Mouse (Mus musculus): ENCODE data around the gene Cnnm2. TPM values are rescaled to one million over a fixed set of nuclear protein-coding genes. Genes with fewer than 3 reads are reported as not detected.

Gene Cnnm2
- polyA plus RNA-seq, 1 experiment from 2014 or later: 6.5 TPM

- H3K27me3 ChIP-seq (replicated peaks; ENCODE audit: control insufficient read depth, insufficient read depth, low read length): no peaks in the 10 kb centered on the region
- H3K4me3 ChIP-seq (ENCODE audit: low read depth, low read length): no peak overlapping the region
- H3K36me3 ChIP-seq (ENCODE audit: control insufficient read depth, insufficient read depth): peaks cover 29% of the 10 kb centered on the region
- TF ChIP-seq CTCF (IDR thresholded peaks at IDR 0.05; ENCODE audit: low read depth): no peak
- H3K27ac ChIP-seq (ENCODE audit: low read depth, low read length): no peak overlapping the region
- no peak overlapping the region for H3K9ac ChIP-seq (ENCODE audit: low read depth, low read length)
- H3K4me1 ChIP-seq (replicated peaks; ENCODE audit: control insufficient read depth, insufficient read depth, low read length): no peaks in the 10 kb centered on the region
- H3K9me3 ChIP-seq (ENCODE audit: control insufficient read depth): no peaks in the 10 kb centered on the region
- WGBS: 45% methylated on average over 5 of the region's 5 CpGs
- ATAC-seq: 0 out of 2 replicates have a peak, but pooled peaks have one; percentile 13
- H3K4me2 ChIP-seq (replicated peaks; ENCODE audit: low read depth): no peak overlapping the region
Observed at GRCm38 (mm10) chr19:46735241-46735640, 26.2 kb upstream of the Cnnm2 start.

- Histone ChIP-seq H3K4me2 (replicated peaks; ENCODE audit: low read depth) (no peak overlapping the region), H3K9ac (ENCODE audit: low read depth, low read length) (no peak overlapping the region), H3K27ac (ENCODE audit: low read depth, low read length) (no peak overlapping the region), H3K36me3 (ENCODE audit: control insufficient read depth, insufficient read depth) (peaks cover 29% of the 10 kb centered on the region), H3K4me3 (ENCODE audit: low read depth, low read length) (no peak overlapping the region), H3K9me3 (ENCODE audit: control insufficient read depth) (no peaks in the 10 kb centered on the region), H3K27me3 (replicated peaks; ENCODE audit: control insufficient read depth, insufficient read depth, low read length) (no peaks in the 10 kb centered on the region), H3K4me1 (replicated peaks; ENCODE audit: control insufficient read depth, insufficient read depth, low read length) (no peaks in the 10 kb centered on the region)
- no peak for TF ChIP-seq CTCF (IDR thresholded peaks at IDR 0.05; ENCODE audit: low read depth)
- no peak for ATAC-seq
- WGBS: 72% methylated on average over 7 of the region's 7 CpGs
Observed at GRCm38 (mm10) chr19:46737106-46737505, 24.3 kb upstream of the Cnnm2 start.

GRCm38 (mm10) chr19:46740341-46741008, 20.9 kb upstream of the Cnnm2 start:
- Histone ChIP-seq H3K4me1 (replicated peaks; ENCODE audit: control insufficient read depth, insufficient read depth, low read length) (no peaks in the 10 kb centered on the region), H3K4me2 (replicated peaks; ENCODE audit: low read depth) (no peak overlapping the region), H3K27me3 (replicated peaks; ENCODE audit: control insufficient read depth, insufficient read depth, low read length) (no peaks in the 10 kb centered on the region), H3K4me3 (ENCODE audit: low read depth, low read length) (no peak overlapping the region), H3K9me3 (ENCODE audit: control insufficient read depth) (no peaks in the 10 kb centered on the region), H3K36me3 (ENCODE audit: control insufficient read depth, insufficient read depth) (peaks cover 21% of the 10 kb centered on the region), H3K9ac (ENCODE audit: low read depth, low read length) (no peak overlapping the region), H3K27ac (ENCODE audit: low read depth, low read length) (no peak overlapping the region)
- TF ChIP-seq CTCF (IDR thresholded peaks at IDR 0.05; ENCODE audit: low read depth): peak; percentile 88
- 55% methylated on average over 7 of the region's 7 CpGs for WGBS
- ATAC-seq: no peak

GRCm38 (mm10) chr19:46741574-46741973, 19.8 kb upstream of the Cnnm2 start:
- 34% methylated on average over 6 of the region's 6 CpGs for WGBS

GRCm38 (mm10) chr19:46744681-46745080, 16.7 kb upstream of the Cnnm2 start:
- no peak overlapping the region for H3K4me2 ChIP-seq (replicated peaks; ENCODE audit: low read depth)
- WGBS: 70% methylated on average over 9 of the region's 9 CpGs
- no peak overlapping the region for H3K27ac ChIP-seq (ENCODE audit: low read depth, low read length)
- no peaks in the 10 kb centered on the region for H3K27me3 ChIP-seq (replicated peaks; ENCODE audit: control insufficient read depth, insufficient read depth, low read length)
- H3K36me3 ChIP-seq (ENCODE audit: control insufficient read depth, insufficient read depth): peaks cover 3% of the 10 kb centered on the region; the same call in 1 of the 2 replicates
- no peak for ATAC-seq
- H3K4me1 ChIP-seq (replicated peaks; ENCODE audit: control insufficient read depth, insufficient read depth, low read length): no peaks in the 10 kb centered on the region
- no peak for TF ChIP-seq CTCF (IDR thresholded peaks at IDR 0.05; ENCODE audit: low read depth)
- H3K9me3 ChIP-seq (ENCODE audit: control insufficient read depth): no peaks in the 10 kb centered on the region
- H3K9ac ChIP-seq (ENCODE audit: low read depth, low read length): no peak overlapping the region
- H3K4me3 ChIP-seq (ENCODE audit: low read depth, low read length): no peak overlapping the region

More at GRCm38 (mm10) chr19:46741574-46741973, 19.8 kb upstream of the Cnnm2 start:
- Histone ChIP-seq H3K4me3 (ENCODE audit: low read depth, low read length) (no peak overlapping the region), H3K27ac (ENCODE audit: low read depth, low read length) (no peak overlapping the region), H3K27me3 (replicated peaks; ENCODE audit: control insufficient read depth, insufficient read depth, low read length) (no peaks in the 10 kb centered on the region), H3K36me3 (ENCODE audit: control insufficient read depth, insufficient read depth) (peaks cover 21% of the 10 kb centered on the region), H3K9ac (ENCODE audit: low read depth, low read length) (no peak overlapping the region), H3K9me3 (ENCODE audit: control insufficient read depth) (no peaks in the 10 kb centered on the region), H3K4me1 (replicated peaks; ENCODE audit: control insufficient read depth, insufficient read depth, low read length) (no peaks in the 10 kb centered on the region), H3K4me2 (replicated peaks; ENCODE audit: low read depth) (no peak overlapping the region)
- peak; percentile 56; the same call in 1 of the 2 replicates for ATAC-seq
- peak; percentile 62 for TF ChIP-seq CTCF (IDR thresholded peaks at IDR 0.05; ENCODE audit: low read depth)

GRCm38 (mm10) chr19:46747799-46748198, 13.6 kb upstream of the Cnnm2 start:
- 84% methylated on average over 3 of the region's 3 CpGs for WGBS
- H3K4me2 ChIP-seq (replicated peaks; ENCODE audit: low read depth): no peak overlapping the region
- H3K27ac ChIP-seq (ENCODE audit: low read depth, low read length): no peak overlapping the region
- no peak overlapping the region for H3K4me3 ChIP-seq (ENCODE audit: low read depth, low read length)
- H3K4me1 ChIP-seq (replicated peaks; ENCODE audit: control insufficient read depth, insufficient read depth, low read length): no peaks in the 10 kb centered on the region
- no peaks in the 10 kb centered on the region for H3K27me3 ChIP-seq (replicated peaks; ENCODE audit: control insufficient read depth, insufficient read depth, low read length)
- H3K9ac ChIP-seq (ENCODE audit: low read depth, low read length): no peak overlapping the region
- ATAC-seq: no peak
- H3K36me3 ChIP-seq (ENCODE audit: control insufficient read depth, insufficient read depth): no peaks in the 10 kb centered on the region
- no peaks in the 10 kb centered on the region for H3K9me3 ChIP-seq (ENCODE audit: control insufficient read depth)
- no peak for TF ChIP-seq CTCF (IDR thresholded peaks at IDR 0.05; ENCODE audit: low read depth)
